8 mouse cellular contexts compared by ENCODE assay signal in the genomic region with DNA sequence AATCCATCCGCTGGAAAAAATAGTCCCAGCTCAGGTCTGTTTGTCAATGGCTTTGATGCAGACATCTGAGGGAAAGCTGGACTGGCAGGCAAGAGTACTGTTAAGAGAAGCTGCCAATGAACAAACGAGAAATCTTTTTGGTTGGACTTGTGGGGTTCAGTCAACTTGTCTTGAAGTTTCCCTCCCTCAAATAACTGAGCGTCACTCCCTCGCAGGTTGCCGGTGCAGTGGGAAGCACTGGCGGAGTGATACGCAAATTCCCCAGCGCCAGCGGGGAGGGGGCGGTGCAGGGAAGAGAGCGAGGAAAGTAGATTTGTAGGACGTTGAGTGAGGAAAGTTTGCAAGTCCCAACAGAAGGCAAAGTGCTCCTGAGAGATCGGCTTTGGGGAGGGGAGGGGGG. TPM values are rescaled to one million over a fixed set of nuclear protein-coding genes. Genes with fewer than 3 reads are reported as not detected.
A peak's percentile ranks its signal among the peaks of the same experiment; 100 is the strongest.
DNase-seq lines count a peak whose midpoint lies in the region; ATAC-seq and TF ChIP-seq lines count a peak whose summit lies in the region.

A gene (plus strand): TSS at position 276 of the 400 bp plus-strand sequence.

- H3K27me3 ChIP-seq in Patski, result no peaks in the 10 kb centered on the region
- no peaks in the 10 kb centered on the region for H3K27me3 ChIP-seq in cerebellum, adult 2 months (ENCODE audit: control insufficient read depth, insufficient read depth, low read length)
- H3K27me3 ChIP-seq in forebrain, postnatal 0 days (ENCODE audit: insufficient read depth, low read length), result 0 out of 2 replicates have a peak, but pooled peaks cover 4% of the 10 kb centered on the region
- no peaks in the 10 kb centered on the region for H3K27me3 ChIP-seq in lung, embryonic 14.5 days (ENCODE audit: insufficient read depth, low read length)

- peak within 1 kb of the TSS; percentile 56 for H3K4me2 ChIP-seq in forebrain, postnatal 0 days (ENCODE audit: low read depth)
- H3K4me2 ChIP-seq in lung, embryonic 14.5 days, result peak within 1 kb of the TSS; percentile 60

- no peaks in the 10 kb centered on the region for H3K9me3 ChIP-seq in forebrain, postnatal 0 days (ENCODE audit: low read length)
- H3K9me3 ChIP-seq in lung, embryonic 14.5 days (ENCODE audit: low read depth, low read length), result no peaks in the 10 kb centered on the region

- DNase-seq in Patski (ENCODE audit: low read depth, low spot score), result peak; percentile 44
- peak; percentile 17 to 21 for DNase-seq in cerebellum, adult 2 months
- peak; percentile 72 for DNase-seq in forebrain, postnatal 0 days
- peak; percentile 46 for DNase-seq in heart, postnatal 25 days (ENCODE audit: low spot score)
- peak; percentile 78 to 89 for DNase-seq in kidney, postnatal 4 days
- DNase-seq in lung, embryonic 14.5 days, result peak; percentile 86
- peak; percentile 62 to 72 for DNase-seq in urinary bladder, postnatal 4 days (ENCODE audit: low spot score in 2 of 2)

- peak within 1 kb of the TSS; percentile 31; the same call in 1 of the 2 replicates for H3K9ac ChIP-seq in forebrain, postnatal 0 days
- H3K9ac ChIP-seq in lung, embryonic 14.5 days, result peak within 1 kb of the TSS; percentile 56

- peak within 1 kb of the TSS; percentile 36 for H3K4me3 ChIP-seq in cerebellum, adult 2 months (replicated peaks; ENCODE audit: insufficient read depth, low read depth, low read length)
- H3K4me3 ChIP-seq in forebrain, postnatal 0 days (ENCODE audit: low read depth, low read length), result peak within 1 kb of the TSS; percentile 34
- peak within 1 kb of the TSS; percentile 45 for H3K4me3 ChIP-seq in lung, embryonic 14.5 days (ENCODE audit: low read depth, low read length)
- H3K4me3 ChIP-seq in olfactory bulb, adult 2 months (ENCODE audit: insufficient read depth, low read depth, low read length), result peak within 1 kb of the TSS; percentile 30

- CTCF ChIA-PET in Patski (lab: Charles Lee), result interaction anchor here (0.7 kb wide), 1 partner anchor 58 kb away, joined by 3 read pairs; no protein-coding TSS in a partner anchor

- ATAC-seq in Patski, result peak; percentile 68
- ATAC-seq in forebrain, postnatal 0 days, result peak; percentile 79
- ATAC-seq in lung, embryonic 14.5 days (ENCODE audit: insufficient read depth), result peak; percentile 93

- H3K27ac ChIP-seq in cerebellum, adult 2 months (ENCODE audit: insufficient read depth, low read length), result no peak within 1 kb of the TSS
- H3K27ac ChIP-seq in forebrain, postnatal 0 days (ENCODE audit: low read depth, low read length), result no peak within 1 kb of the TSS
- peak within 1 kb of the TSS; percentile 71 for H3K27ac ChIP-seq in lung, embryonic 14.5 days (ENCODE audit: low read depth)
- no peak within 1 kb of the TSS for H3K27ac ChIP-seq in olfactory bulb, adult 2 months (ENCODE audit: insufficient read depth, low read depth, low read length)

- H3K4me1 ChIP-seq in cerebellum, adult 2 months (ENCODE audit: control insufficient read depth, insufficient read depth, low read length), result no peaks in the 10 kb centered on the region
- no peaks in the 10 kb centered on the region for H3K4me1 ChIP-seq in forebrain, postnatal 0 days (ENCODE audit: insufficient read depth)
- H3K4me1 ChIP-seq in lung, embryonic 14.5 days (ENCODE audit: insufficient read depth), result no peaks in the 10 kb centered on the region
- H3K4me1 ChIP-seq in olfactory bulb, adult 2 months (ENCODE audit: control insufficient read depth, insufficient read depth, low read length), result peaks cover 2% of the 10 kb centered on the region; the same call in 1 of the 2 replicates

- no peak for TF ChIP-seq POLR2A in cerebellum, adult 2 months (IDR thresholded peaks at IDR 0.05; ENCODE audit: borderline replicate concordance, insufficient read depth, low read length)
- no peak for TF ChIP-seq POLR2A in olfactory bulb, adult 2 months (IDR thresholded peaks at IDR 0.05; ENCODE audit: insufficient read depth, low read depth, low read length)

- WGBS in cerebellum, adult 2 months, result 4% methylated on average over 13 of the region's 13 CpGs
- WGBS in forebrain, postnatal 0 days, result 23% methylated on average over 13 of the region's 13 CpGs
- 6% methylated on average over 12 of the region's 13 CpGs for WGBS in lung, embryonic 14.5 days
- 15% methylated on average over 13 of the region's 13 CpGs for WGBS in olfactory bulb, adult 2 months

- in situ Hi-C loops in Patski (cut with MboI; ENCODE audit: low pct_unique_long_range_greater_than_20kb), result no loop called here

- intact Hi-C loops in heart, postnatal 25 days (cut with DNase I), result no loop called here

- no peak for TF ChIP-seq CTCF in Patski (IDR thresholded peaks at IDR 0.05)
- no peak for TF ChIP-seq CTCF in cerebellum, adult 2 months (IDR thresholded peaks at IDR 0.05; ENCODE audit: borderline replicate concordance, insufficient read depth, low read depth, low read length)
- TF ChIP-seq CTCF in forebrain, postnatal 0 days (IDR thresholded peaks at IDR 0.05; ENCODE audit: low read depth), result no peak
- TF ChIP-seq CTCF in lung, embryonic 14.5 days (IDR thresholded peaks at IDR 0.05; ENCODE audit: low read depth), result no peak
- TF ChIP-seq CTCF in olfactory bulb, adult 2 months (IDR thresholded peaks at IDR 0.05; ENCODE audit: insufficient read depth, low read depth, low read length), result no peak

- POLR2A ChIA-PET in Patski (lab: Charles Lee), result no interaction called here

- H3K36me3 ChIP-seq in forebrain, postnatal 0 days (ENCODE audit: insufficient read depth), result no peaks in the 10 kb centered on the region
- no peaks in the 10 kb centered on the region for H3K36me3 ChIP-seq in lung, embryonic 14.5 days (ENCODE audit: insufficient read depth)

RNA-seq across cellular contexts. Expression of the gene that starts here (rescaled TPM):
- polyA plus RNA-seq in Patski (2021), result 97.5 TPM
- polyA plus RNA-seq in cerebellum, adult 2 months (2012; rRNA removed), result 3.5 and 3.6 TPM in 2 replicates
- 18.9 and 26.4 TPM in 2 replicates for total RNA-seq in forebrain, postnatal 0 days (2014; rRNA removed)
- polyA plus RNA-seq in forebrain, postnatal 0 days (2015; fragmentation: Nextera tagmentation; extraction: Ambion mirVana), result 4.1 and 4.6 TPM in 2 replicates
- 10 to 100 TPM; 44.0 to 53.8 TPM for total RNA-seq in heart, postnatal 25 days (2021)
- polyA plus RNA-seq in lung, embryonic 14.5 days (2014; fragmentation: Nextera tagmentation; extraction: Ambion mirVana), result 32.0 and 32.7 TPM in 2 replicates
- polyA plus RNA-seq in olfactory bulb, adult 2 months (2012; ENCODE audit: insufficient read depth, insufficient read length, low replicate concordance, missing spikeins), result not detected in 2 replicates

Comparison
In these comparisons a context has a peak if more than half of its experiments do, and no peak if none do; other contexts are left out.
1. DNase-seq: peak in every context shown above with its lines; median percentile 86 in lung, embryonic 14.5 days; 84 in kidney, postnatal 4 days; 72 in forebrain, postnatal 0 days; 67 in urinary bladder, postnatal 4 days; 46 in heart, postnatal 25 days; 44 in Patski; 19 in cerebellum, adult 2 months.